Mouse (Mus musculus) G1E (cell line): ENCODE results near the gene Mmp11.

Source experiments
- CTCF ChIP-seq: IDR thresholded peaks from 2 replicates; pipeline ENCODE4 v1.5.1; 2012; ENCODE audit warnings: low read depth, low read length, inconsistent platforms, mixed read lengths
- TAL1 ChIP-seq: conservative IDR thresholded peaks from 2 replicates; pipeline ENCODE4 v1.6.1; 2012; ENCODE audit warnings: low read depth, low read length, inconsistent platforms, mixed read lengths

DNA sequence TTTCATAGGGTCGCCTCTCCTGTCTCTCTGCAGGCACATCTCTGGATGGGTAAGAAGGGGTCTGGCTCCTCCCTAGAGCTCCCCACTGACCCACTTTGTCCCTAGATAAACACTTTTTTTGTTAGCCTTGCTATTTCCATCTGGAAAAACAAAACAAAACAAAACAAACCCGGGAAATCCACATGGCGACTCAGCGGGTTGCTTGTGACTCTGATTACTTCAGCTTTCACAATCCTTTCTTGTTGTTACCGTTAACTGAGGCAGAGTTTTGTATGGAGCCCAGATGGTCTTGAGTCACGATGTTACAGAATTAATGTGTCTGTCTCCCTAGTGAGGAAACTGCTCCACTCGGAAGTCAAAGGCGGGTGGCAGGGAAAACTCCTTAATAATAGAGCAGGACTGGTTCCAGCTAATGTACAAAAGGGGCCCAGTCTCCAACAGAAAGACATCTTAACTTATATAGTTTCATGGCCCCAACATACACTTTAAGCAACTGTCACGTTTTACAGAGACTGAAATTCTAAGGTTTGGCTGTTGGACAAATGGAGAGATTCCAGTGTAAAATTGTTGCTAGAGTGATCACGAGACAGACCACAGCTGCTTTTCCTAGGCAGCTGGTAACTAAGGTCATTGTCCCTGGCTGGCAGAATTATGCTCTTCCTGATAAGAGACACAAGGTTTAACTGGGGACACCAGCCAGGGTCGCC is 7.9 kb upstream of the Mmp11 start:
- TF ChIP-seq CTCF (no peak), TAL1 (no peak)
